Mouse (Mus musculus) hematopoietic stem cell, adult 5-6 weeks (primary cell): ENCODE measurements around the gene Pnck. TPM values are rescaled to one million over a fixed set of nuclear protein-coding genes. Genes with fewer than 3 reads are reported as not detected.

ENCODE experiments used
- ATAC-seq, 2 experiments: fragments of 125-278 bp in 1 of 2; replicated peaks in 1 of 2; 2 replicates each; pipeline ENCODE4 v1.8.0; 2016 to 2017; ENCODE audit warnings: inconsistent platforms in 2 of 2, mild to moderate bottlenecking in 2 of 2, moderate number of reproducible peaks in 2 of 2, low read depth in 1 of 2, moderate TSS enrichment in 1 of 2; ENCODE audit not compliant: low FRiP score in 2 of 2, poor library complexity in 2 of 2, severe bottlenecking in 2 of 2, insufficient read depth in 1 of 2, low TSS enrichment in 1 of 2
- total RNA-seq: library from RNA; stranded (forward); fragments of 172-1452, 232-1000 nt; gene quantifications from 2 replicates; pipeline ENCODE4 v1.2.3, GENCODE M21; 2017

Pnck gene
- 5.1 and 6.1 TPM in 2 replicates for total RNA-seq

DNA sequence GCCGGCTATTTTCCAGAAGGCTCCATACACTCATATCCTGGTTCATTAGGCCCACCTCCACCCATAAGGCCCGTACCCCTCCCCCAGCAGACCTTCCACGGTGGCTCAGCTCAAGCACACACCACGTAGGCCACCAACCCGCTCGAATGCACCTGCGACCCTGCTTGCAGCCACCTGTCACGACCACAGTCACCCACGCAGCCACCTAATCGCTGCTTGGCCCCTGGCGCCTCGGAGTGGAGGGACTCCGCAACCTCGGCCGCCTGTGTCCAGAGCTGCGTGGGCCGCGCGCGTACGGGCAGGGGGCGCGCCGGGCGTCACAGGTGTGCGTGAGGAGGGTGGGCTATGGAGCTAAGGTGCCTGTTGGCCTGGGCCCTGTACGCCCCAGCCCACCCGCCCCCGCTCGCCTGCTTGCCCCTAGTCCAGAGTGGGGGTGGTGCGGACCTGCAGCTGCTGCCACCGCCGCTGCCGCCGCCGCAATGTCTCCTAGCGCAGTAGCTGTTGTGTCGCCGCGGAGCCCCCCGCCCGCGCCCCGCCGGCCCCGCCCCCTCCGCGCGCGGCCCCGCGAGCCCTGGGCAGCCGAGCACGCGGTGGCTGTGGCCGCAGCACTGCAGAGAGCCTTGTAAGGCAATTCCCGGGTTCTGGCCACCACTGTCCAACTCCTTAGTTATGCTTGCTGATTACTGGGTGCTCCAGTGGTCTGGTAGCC, at the start of gene Pnck:
Pnck (minus strand) TSS at position 543 of the 709 bp plus-strand sequence.
- ATAC-seq = no peak

DNA sequence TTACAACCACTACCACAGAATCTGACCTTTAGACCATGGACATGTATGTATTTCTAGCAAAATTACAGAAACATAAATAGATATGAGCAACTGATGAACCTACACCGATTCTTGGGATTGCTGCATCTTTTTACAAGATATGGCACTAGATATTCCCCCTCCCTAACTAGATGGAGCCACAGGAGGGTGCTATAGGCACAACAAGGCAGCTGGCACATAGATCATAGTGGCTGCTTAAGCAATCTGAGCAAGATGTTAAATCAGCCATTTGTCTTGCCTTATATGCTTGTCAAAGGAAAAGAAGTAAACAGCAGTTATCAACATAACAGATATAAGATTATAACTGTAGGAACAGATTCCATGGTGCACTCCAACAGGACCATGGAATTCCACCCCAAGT, 40.6 kb upstream of the Pnck start:
- ATAC-seq = no peak

DNA sequence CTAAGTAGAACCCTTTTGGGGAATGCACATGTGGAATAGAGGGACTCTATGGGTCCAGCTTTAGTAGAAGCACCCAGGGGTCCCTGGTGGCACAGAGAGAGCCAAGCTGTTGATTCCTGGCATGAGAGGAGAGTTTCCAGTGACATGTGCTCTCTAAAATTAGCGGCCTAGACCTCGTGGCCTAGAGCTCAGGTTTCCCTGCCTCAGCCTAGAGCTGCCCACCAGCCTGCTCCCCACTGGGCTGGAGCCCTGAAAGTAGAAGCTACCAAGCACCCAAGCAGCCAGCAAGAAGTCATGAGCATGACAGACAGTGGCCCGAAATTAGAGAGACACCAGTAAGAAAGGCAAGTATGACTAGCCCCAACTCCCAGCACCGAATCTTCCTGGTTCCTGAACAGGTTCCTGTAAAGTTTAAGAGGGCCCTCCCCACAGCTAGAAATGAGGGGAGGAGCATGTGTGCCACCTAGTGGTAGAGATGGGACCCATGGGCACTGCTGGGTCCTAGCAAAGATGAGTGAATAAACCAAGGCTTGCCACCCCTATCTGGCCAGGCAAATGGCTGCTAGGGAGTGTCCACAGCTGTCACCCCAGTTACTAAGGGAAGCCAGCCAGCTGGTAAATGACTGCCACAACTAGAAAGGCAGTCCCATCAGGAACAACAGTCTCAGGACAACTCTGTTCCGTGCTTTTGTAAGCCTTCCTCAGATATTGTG, 31.2 kb upstream of the Pnck start:
- peak; percentile 71 to 77 for ATAC-seq

DNA sequence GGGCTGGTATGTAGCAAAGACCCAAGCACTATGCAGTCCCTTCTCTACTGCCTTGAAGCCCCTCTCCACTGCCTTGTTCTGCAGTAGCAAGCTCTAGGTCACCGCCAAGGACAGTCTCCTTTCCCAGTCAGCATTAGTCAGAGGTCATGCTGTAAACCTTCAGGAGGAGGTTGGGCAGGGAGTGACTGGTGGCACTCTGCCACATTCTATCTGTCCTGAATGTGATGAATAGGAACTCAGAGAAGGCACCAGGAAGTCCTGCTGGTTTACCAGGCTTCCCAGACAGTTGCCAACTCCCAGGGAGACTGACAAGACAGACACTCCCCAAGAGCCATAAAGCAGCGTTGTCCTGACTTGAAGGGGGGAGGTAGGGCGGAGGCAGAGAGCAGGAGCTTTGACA, 25.7 kb upstream of the Pnck start:
- ATAC-seq = no peak

DNA sequence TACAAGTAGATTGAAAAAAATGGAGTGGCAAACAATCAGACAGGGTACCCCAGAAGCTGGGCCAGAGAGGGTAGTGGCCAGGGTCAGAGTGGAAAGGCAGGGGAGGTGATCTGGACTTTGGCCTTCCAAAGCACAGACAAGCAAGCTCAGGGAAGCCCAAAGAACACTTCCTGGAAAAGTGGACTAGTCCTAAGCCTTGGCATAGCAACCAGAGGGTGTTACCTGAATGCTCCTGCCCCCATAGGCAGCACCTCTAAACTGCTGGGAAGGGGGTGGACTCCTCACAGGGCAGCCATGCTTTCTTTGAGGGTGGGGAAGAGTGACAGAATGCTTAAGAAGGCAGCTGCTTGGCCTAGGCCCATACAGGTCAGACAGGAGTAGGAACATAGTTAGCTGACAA, 25.1 kb upstream of the Pnck start:
- ATAC-seq = no peak

DNA sequence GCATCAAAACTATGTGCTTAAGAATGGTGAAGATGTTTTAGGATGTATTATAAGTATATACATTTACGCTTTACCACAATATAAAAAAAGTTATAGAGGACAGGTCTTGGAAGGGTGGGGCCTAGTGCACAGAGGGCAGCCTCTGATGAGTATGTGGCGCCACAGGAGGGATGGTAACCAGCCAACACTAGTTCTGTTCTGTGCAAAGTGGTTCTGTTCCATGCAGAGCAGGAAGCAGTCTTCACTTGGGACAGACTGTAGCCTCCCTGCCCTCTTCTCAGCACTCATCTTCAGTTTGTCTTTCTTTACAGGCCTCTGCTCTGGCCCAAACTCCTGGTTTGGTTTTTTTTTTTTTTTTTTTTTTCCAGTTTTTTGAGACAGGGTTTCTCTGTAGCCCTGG, 24.2 kb upstream of the Pnck start:
- no peak for ATAC-seq

DNA sequence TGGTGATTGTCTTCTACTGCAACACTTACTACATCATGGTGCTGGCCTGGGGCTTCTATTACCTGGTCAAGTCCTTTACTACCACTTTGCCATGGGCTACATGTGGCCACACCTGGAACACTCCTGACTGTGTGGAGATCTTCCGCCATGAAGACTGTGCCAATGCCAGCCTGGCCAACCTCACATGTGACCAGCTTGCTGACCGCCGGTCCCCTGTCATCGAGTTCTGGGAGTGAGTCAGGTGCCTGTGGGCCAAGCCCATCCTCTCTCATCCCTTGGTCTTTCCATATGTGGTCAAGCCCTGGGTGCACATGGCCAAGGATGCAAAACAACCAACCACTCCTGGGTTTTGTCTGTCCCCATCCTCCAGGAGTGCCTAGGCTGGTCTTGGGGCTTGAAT, 16.8 kb upstream of the Pnck start:
- ATAC-seq = no peak

DNA sequence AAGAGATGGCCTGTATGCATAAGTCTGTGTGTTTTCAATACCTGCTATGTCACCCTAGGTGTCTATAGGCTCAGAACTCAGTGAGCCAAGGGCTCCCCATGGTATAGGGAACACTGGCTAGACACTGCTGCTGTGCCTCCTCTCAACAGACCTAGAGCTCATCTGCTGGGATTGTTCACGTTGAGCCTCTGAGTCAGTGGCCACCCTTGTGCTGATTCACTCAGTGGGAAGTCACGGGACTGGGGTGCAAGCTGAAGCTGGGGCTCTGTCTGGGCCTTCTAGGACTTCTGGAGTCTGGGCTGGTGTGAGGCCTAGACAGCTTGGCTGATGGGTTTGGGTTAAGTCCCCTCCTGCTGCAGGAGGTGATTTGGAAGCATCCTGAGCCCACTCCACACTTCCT, 15.3 kb upstream of the Pnck start:
- no peak for ATAC-seq

DNA sequence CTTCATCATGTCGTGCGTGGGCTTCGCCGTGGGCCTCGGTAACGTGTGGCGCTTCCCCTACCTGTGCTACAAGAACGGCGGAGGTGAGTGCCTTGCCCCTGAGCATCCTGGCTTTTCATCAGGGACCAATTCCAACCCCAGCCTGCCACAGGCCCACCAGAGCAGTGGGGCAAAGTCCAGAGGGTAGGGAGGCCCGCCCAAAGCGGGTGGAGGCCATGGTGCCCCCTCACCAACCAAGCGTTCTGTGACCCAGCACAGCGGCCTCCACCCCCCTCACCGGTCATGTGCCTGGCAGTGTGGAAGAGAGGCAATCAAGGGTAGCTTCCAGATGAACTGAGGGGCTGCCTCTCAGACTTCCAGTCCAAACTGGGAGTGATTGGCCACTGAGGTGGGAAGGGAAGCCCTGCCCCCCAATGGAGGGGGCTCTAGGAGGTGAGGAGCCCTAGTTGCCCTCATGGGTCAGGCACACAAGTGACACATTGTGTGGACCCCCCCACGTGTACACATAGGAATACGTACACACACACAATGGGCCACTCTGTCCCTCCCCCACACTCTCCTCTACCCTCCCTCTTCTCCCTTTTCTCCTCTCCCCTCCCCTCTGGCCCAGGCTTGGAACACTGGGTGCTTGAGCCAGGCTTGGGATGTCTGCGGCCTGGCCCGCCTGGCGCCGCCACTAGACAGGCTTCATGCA, 14.2 kb upstream of the Pnck start:
- no peak for ATAC-seq

DNA sequence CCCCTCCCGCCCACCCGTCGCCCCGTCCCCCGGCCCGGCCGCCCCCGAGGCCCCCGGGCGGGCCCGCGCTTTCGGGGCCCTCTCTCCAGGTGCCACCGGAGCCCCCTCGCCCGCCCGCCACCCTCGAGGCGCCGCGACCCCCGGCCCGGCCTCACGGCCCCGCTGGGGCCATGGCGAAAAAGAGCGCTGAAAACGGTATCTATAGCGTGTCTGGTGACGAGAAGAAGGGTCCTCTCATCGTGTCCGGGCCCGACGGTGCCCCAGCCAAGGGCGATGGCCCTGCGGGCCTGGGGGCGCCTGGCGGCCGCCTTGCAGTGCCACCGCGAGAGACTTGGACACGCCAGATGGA, 13.7 kb upstream of the Pnck start:
- ATAC-seq = no peak

DNA sequence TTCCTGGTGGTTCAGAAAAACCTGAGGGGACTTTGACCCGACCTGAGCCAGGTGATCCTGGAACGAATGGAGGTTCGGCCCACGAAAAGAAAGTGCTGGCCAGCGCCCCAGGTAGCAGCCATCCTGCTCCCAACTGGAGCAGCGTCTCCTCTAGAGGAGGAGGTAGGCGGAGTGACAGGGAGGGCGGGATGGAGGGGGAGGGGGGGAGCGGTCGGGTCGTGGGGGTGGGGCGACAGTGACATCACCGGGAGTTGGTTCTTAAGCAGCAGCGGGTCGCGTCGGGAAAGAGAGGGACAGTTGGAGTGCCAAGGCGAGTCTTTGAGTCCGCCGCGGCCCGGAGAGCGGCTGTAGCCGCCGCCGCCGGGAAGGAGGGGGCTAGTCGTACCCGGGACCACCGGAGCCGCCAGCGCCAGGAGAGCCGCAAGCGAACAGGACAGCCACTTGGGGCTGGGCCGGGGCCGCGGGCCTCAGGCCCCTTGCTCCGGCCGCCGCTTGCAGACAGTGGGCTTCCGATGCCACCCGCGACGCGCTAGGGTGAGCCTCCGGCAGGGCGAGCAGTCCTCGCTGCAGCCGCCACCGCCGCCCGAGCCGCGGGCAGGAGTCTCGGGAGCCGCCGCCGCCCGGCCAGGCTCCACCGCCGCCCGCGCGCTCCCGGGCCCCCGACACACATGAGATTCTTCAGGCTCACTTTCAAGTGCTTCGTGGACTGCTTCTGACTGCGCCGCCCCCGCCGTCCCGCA, 13.1 kb upstream of the Pnck start, which contains the start of gene Slc6a8:
Slc6a8 (plus strand) TSS at position 272 of the 740 bp plus-strand sequence.
- no peak for ATAC-seq

DNA sequence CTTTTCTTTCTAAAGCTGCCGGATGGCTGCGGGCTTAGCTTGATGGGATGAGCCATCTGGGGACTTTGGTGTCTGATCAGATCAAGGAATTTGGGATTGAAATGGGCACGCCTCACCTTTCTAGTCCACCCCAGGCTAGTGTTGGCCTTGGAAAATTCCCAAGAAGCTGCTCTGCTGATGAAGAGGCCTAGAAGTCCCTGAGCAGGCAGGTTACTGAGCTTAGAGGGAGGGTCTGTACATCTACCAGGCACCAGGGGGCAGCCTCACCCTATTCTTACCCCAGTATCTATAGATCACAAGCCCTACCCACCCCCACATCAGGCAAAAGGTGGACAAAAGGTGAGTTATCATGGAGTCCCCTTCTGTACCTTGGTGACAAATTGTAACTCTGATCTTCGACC, 12.1 kb upstream of the Pnck start:
- ATAC-seq = peak; percentile 59 to 75; a peak in 3 of 4 replicates

DNA sequence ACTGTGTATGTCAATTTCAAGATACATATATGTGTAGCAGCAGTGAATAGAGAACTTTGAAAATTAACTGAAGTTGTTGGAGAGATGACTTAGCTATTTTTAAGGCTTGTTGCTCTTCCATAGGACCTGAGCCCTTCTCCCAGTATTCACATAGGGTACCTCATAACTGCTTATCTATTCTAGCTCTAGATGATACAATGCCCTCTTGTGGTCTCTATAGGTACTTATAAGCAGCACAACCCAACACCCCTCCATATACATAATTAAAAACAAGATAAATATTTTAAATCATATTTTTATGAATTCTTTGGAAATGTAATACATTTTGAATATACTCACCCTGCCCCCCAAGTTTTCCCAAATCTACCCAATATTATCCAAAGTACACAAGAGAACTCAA, 3.2 kb upstream of the Pnck start:
- no peak; a peak in 1 of 4 replicates for ATAC-seq

DNA sequence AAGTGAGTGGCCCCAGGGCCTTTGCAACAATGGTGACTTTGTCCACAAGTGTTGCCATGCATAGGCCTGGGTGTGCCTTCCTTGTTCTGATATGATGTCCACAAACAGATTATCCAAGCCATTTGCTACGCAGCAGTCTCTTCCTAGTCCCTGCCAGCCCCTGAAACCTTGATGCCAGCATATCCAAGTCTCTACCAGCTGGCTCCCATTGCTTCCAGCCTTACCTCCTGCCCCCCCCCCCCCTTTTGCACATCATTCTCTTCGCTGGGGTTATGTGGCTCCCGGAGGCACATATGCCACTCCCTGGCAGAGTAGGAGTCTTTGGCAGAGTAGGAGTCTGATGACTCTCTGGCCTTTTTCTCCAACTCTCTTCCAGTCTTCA, 358 bp upstream of the Pnck start:
- ATAC-seq = no peak

DNA sequence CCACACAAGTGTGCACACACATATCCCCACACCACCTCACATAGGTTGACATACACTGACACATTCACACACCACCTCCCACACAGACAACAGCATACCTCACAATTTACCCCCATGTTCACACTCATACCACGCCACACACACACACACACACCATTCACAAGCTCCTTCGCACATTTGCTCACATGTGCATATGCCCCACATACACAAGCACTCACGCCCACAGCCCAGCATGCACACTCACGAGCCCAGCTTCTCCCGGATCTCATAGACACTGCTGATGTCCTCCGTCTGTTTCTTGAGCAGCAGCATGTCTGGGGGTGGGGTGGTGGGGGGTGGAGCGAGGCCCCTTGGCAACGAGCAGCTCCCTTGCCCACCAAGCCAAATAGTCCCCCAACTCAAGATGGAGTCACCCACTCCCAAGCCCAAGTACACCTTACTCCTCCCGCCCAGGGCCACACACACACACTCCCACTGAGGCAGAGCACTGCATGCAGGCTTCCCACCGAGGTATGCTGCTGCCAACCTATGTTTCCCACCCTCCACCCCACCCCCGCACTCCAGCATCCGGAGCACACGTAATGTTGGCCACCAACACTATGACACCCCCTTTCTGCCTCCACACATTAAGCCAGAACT, 862 bp downstream of the Pnck start:
- no peak for ATAC-seq

DNA sequence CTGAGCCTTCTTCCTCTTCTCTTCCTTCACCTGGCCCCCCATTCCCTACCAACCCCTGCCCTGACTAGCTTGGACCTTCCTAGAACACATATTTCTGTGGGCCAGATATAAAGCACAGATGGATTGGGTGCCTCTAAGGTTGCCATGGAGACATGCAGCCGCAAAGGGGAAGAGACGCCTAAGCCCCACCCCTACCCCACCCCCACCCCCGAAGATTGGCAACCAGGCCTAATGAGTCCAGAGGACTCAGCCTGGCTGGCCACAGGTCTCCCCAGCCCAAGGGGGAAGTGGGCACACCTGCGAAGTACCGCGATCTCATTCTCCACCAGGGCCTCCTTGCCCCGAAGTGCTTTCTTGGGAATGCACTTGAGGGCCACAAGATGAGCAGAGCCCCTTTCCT, 1.5 kb downstream of the Pnck start:
- ATAC-seq = 0 out of 4 replicates have a peak, but pooled peaks of 1 of the 2 experiments have one; percentile 13

DNA sequence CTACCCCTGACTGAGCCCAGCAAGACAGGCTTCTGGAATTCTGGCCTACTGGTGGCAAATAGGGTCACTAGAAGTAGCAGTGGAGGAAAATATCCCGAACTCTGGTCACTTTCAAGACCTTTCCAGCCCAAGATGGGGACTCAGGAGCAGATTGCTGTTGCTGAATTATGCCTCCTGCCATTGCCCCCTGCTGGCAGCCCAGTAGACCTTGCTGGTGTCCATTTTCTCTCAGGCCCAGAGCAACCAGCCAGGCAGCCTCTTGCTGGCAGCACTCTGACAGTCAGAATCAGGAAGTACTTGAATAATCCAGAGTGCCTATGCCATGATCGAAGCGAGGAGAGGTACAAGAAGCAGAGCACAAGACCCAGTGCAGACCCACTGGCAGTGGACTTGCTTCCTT, 4.4 kb downstream of the Pnck start:
- ATAC-seq = peak; percentile 77 to 78
